Mouse (Mus musculus) CH12.LX (cell line): Measurements from ENCODE around the gene Pam. TPM values are rescaled to one million over a fixed set of nuclear protein-coding genes. Genes with fewer than 3 reads are reported as not detected.

Experiments used
- DNase-seq: peaks from one replicate; pipeline ENCODE4 v3.0.0-alpha.2; 2013; ENCODE audit errors: extremely low read depth
- H3K27ac ChIP-seq: 2 replicates; pipeline ENCODE4 v1.5.1; 2012; ENCODE audit warnings: low read depth, mild to moderate bottlenecking, control low read depth, moderate library complexity; ENCODE audit not compliant: insufficient read depth
- H3K27me3 ChIP-seq: replicated peaks from 2 replicates; pipeline ENCODE3; 2012; ENCODE audit warnings: inconsistent platforms
- H3K36me3 ChIP-seq, 2 experiments: replicated peaks in 1 of 2; 2 replicates each; pipeline versions ENCODE3 to v1.6.1; 2012; ENCODE audit warnings: inconsistent platforms in 1 of 2, low read length in 1 of 2, mild to moderate bottlenecking in 1 of 2, mixed read lengths in 1 of 2, moderate library complexity in 1 of 2; ENCODE audit not compliant: control insufficient read depth in 1 of 2, insufficient read depth in 1 of 2
- H3K4me1 ChIP-seq, 2 experiments: 2 replicates each; pipeline ENCODE4 v1.6.1; 2012; ENCODE audit warnings: inconsistent platforms in 1 of 2, moderate library complexity in 1 of 2; ENCODE audit not compliant: insufficient read depth in 2 of 2, control insufficient read depth in 1 of 2
- H3K4me2 ChIP-seq: 2 replicates; pipeline ENCODE4 v1.6.1; 2012; ENCODE audit warnings: low read depth, mild to moderate bottlenecking, control low read depth; ENCODE audit not compliant: poor library complexity, insufficient read depth, severe bottlenecking
- H3K4me3 ChIP-seq, 3 experiments: fragments of 150-350 bp in 1 of 3; sonication (generic) in 1 of 3; replicated peaks in 1 of 3; 2 replicates each; pipeline versions ENCODE3 to v1.5.1; 2011 to 2012; ENCODE audit warnings: low read depth in 2 of 3, low read length in 2 of 3, mild to moderate bottlenecking in 2 of 3, moderate library complexity in 2 of 3, control low read depth in 1 of 3, improper control_type of control experiment in 1 of 3, inconsistent platforms in 1 of 3, mixed read lengths in 1 of 3; ENCODE audit not compliant: poor library complexity in 1 of 3
- H3K79me2 ChIP-seq: replicated peaks from 2 replicates; pipeline ENCODE4 v1.6.1; 2012; ENCODE audit warnings: mild to moderate bottlenecking, moderate library complexity; ENCODE audit not compliant: control insufficient read depth, poor library complexity, insufficient read depth, severe bottlenecking; ENCODE audit errors: extremely low read depth
- H3K9ac ChIP-seq: 2 replicates; pipeline ENCODE4 v1.6.1; 2012; ENCODE audit warnings: low read depth, mild to moderate bottlenecking, control low read depth, moderate library complexity; ENCODE audit not compliant: insufficient read depth
- H3K9me3 ChIP-seq: replicated peaks from 2 replicates; pipeline ENCODE3; 2012; ENCODE audit warnings: low read length, inconsistent platforms, mixed read lengths
- BHLHE40 ChIP-seq: IDR thresholded peaks from 2 replicates; pipeline ENCODE4 v1.6.1; 2011; ENCODE audit warnings: mild to moderate bottlenecking, low read depth, low read length, improper control_type of control experiment
- CTCF ChIP-seq, 2 experiments: IDR thresholded peaks in 1 of 2; conservative IDR thresholded peaks in 1 of 2; 2 replicates each; pipeline ENCODE4 v1.5.1; 2011 to 2012; ENCODE audit warnings: low read depth in 2 of 2, low read length in 2 of 2, improper control_type of control experiment in 1 of 2, inconsistent platforms in 1 of 2, mild to moderate bottlenecking in 1 of 2, moderate library complexity in 1 of 2
- ELF1 ChIP-seq: IDR thresholded peaks from 2 replicates; pipeline ENCODE4 v1.6.1; 2014; ENCODE audit warnings: low read depth, mild to moderate bottlenecking, inconsistent platforms, low read length, improper control_type of control experiment
- ETS1 ChIP-seq: conservative IDR thresholded peaks from 2 replicates; pipeline ENCODE4 v1.6.1; 2012; ENCODE audit warnings: low read depth, mild to moderate bottlenecking, inconsistent platforms, low read length, improper control_type of control experiment, moderate library complexity
- HCFC1 ChIP-seq: IDR thresholded peaks from 2 replicates; pipeline ENCODE4 v1.6.1; 2012; ENCODE audit warnings: low read depth, mild to moderate bottlenecking, inconsistent platforms, low read length, improper control_type of control experiment
- IRF4 ChIP-seq: IDR thresholded peaks from 2 replicates; pipeline ENCODE4 v1.6.1; 2014; ENCODE audit warnings: low read depth, mild to moderate bottlenecking, inconsistent platforms, low read length, improper control_type of control experiment
- JUN ChIP-seq: IDR thresholded peaks from 2 replicates; pipeline ENCODE4 v1.6.1; 2011; ENCODE audit warnings: low read depth, mild to moderate bottlenecking, low read length, improper control_type of control experiment, moderate library complexity; ENCODE audit not compliant: insufficient read depth
- JUND ChIP-seq: conservative IDR thresholded peaks from 2 replicates; pipeline ENCODE4 v1.6.1; 2011; ENCODE audit warnings: low read depth, low read length, improper control_type of control experiment
- MAFK ChIP-seq: IDR thresholded peaks from 2 replicates; pipeline ENCODE4 v1.6.1; 2011; ENCODE audit warnings: low read length, improper control_type of control experiment; ENCODE audit not compliant: insufficient replicate concordance
- MAZ ChIP-seq: IDR thresholded peaks from 2 replicates; pipeline ENCODE4 v1.6.1; 2012; ENCODE audit warnings: low read depth, mild to moderate bottlenecking, inconsistent platforms, low read length, improper control_type of control experiment, moderate library complexity
- MXI1 ChIP-seq: IDR thresholded peaks from 2 replicates; pipeline ENCODE4 v1.6.1; 2011; ENCODE audit warnings: mild to moderate bottlenecking, low read depth, low read length, improper control_type of control experiment
- MYC ChIP-seq: IDR thresholded peaks from 2 replicates; pipeline ENCODE4 v1.6.1; 2011; ENCODE audit warnings: low read depth, mild to moderate bottlenecking, improper control_type of control experiment, low read length
- NELFE ChIP-seq: IDR thresholded peaks from 2 replicates; pipeline ENCODE4 v1.6.1; 2011; ENCODE audit warnings: low read depth, low read length, improper control_type of control experiment
- NRF1 ChIP-seq: IDR thresholded peaks from 2 replicates; pipeline ENCODE4 v1.6.1; 2014; ENCODE audit warnings: low read depth, mild to moderate bottlenecking, inconsistent platforms, low read length, improper control_type of control experiment, moderate library complexity
- PAX5 ChIP-seq: IDR thresholded peaks from 2 replicates; pipeline ENCODE4 v1.6.1; 2012; ENCODE audit warnings: low read length, inconsistent platforms, mixed read lengths
- POLR2AphosphoS2 ChIP-seq: IDR thresholded peaks from 2 replicates; pipeline ENCODE4 v1.6.1; 2011; ENCODE audit warnings: low read depth, low read length, improper control_type of control experiment
- RAD21 ChIP-seq: IDR thresholded peaks from 2 replicates; pipeline ENCODE4 v1.6.1; 2011; ENCODE audit warnings: low read depth, mild to moderate bottlenecking, low read length, improper control_type of control experiment, moderate library complexity
- RCOR1 ChIP-seq: conservative IDR thresholded peaks from 2 replicates; pipeline ENCODE4 v1.6.1; 2012; ENCODE audit warnings: low read depth, mild to moderate bottlenecking, inconsistent platforms, low read length, improper control_type of control experiment
- SIN3A ChIP-seq: IDR thresholded peaks from 2 replicates; pipeline ENCODE4 v1.6.1; 2012; ENCODE audit warnings: low read length, improper control_type of control experiment, inconsistent platforms
- SMC3 ChIP-seq: IDR thresholded peaks from 2 replicates; pipeline ENCODE4 v1.6.1; 2011; ENCODE audit warnings: low read depth, low read length, improper control_type of control experiment
- TCF12 ChIP-seq: IDR thresholded peaks from 2 replicates; pipeline ENCODE4 v1.6.1; 2014; ENCODE audit warnings: low read depth, mild to moderate bottlenecking, inconsistent platforms, low read length, improper control_type of control experiment
- ZC3H11A ChIP-seq: IDR thresholded peaks from 2 replicates; pipeline ENCODE4 v1.6.1; 2012; ENCODE audit warnings: low read depth, mild to moderate bottlenecking, inconsistent platforms, low read length, improper control_type of control experiment
- ZKSCAN1 ChIP-seq: IDR thresholded peaks from 2 replicates; pipeline ENCODE4 v1.6.1; 2012; ENCODE audit warnings: low read depth, inconsistent platforms, low read length, improper control_type of control experiment, borderline replicate concordance
- ZMIZ1 ChIP-seq: IDR thresholded peaks from 2 replicates; pipeline ENCODE4 v1.6.1; 2012; ENCODE audit warnings: low read depth, mild to moderate bottlenecking, inconsistent platforms, low read length, improper control_type of control experiment
- ZNF384 ChIP-seq: IDR thresholded peaks from 2 replicates; pipeline ENCODE4 v1.6.1; 2012; ENCODE audit warnings: low read depth, low read length, improper control_type of control experiment, inconsistent platforms
- dilution Hi-C: fragments of 300-500 bp; cut with MboI; formaldehyde crosslinking; loops from 2 replicates; pipeline ENCODE4 v1.14.3; 2020; ENCODE audit warnings: low sequenced_read_pairs; ENCODE audit not compliant: extremely low pct_unique_long_range_greater_than_20kb, extremely low pct_ligation_motif_present
- in situ Hi-C: fragments of 300-500 bp; cut with MboI; formaldehyde crosslinking; loops from 3 replicates; pipeline ENCODE4 v1.14.3; 2019; ENCODE audit warnings: low sequenced_read_pairs, low pct_ligation_motif_present, low pct_unique_long_range_greater_than_20kb, mixed read lengths
- polyA plus RNA-seq: library from polyadenylated mRNA; unstranded; fragments of >175 nt; gene quantifications from 2 replicates; pipeline ENCODE4 v1.2.1, GENCODE M21; 2012; ENCODE audit warnings: low read depth; ENCODE audit not compliant: insufficient read length
- total RNA-seq, 2 experiments: library from RNA; depleted of rRNA; stranded (reverse); fragments of 300-350 nt in 1 of 2; fragments of >200 nt in 1 of 2; gene quantifications; 2 replicates each; pipeline ENCODE4 v1.2.3; 2012 to 2014

Gene Pam
- total and polyA plus RNA-seq, 3 experiments = 0.24 TPM; not detected in 2

GRCm38 (mm10) chr1:98051039-98051438 is 44.4 kb downstream of the Pam start:
- no peak overlapping the region for H3K9ac ChIP-seq
- no peaks in the 10 kb centered on the region for H3K4me1 ChIP-seq
- peaks cover 50% of the 10 kb centered on the region for H3K9me3 ChIP-seq
- H3K27me3 ChIP-seq = no peaks in the 10 kb centered on the region
- no peak overlapping the region for H3K4me3 ChIP-seq
- H3K36me3 ChIP-seq = no peaks in the 10 kb centered on the region
- TF ChIP-seq ZMIZ1 = no peak
- TF ChIP-seq ZNF384 = no peak
- no peak for TF ChIP-seq MAFK
- TF ChIP-seq MYC = no peak
- no peak for DNase-seq
- H3K4me2 ChIP-seq = no peak overlapping the region
- H3K79me2 ChIP-seq = no peaks in the 10 kb centered on the region
- in situ Hi-C loops = no loop called here
- dilution Hi-C loops = no loop called here
- H3K27ac ChIP-seq = no peak overlapping the region

DNA sequence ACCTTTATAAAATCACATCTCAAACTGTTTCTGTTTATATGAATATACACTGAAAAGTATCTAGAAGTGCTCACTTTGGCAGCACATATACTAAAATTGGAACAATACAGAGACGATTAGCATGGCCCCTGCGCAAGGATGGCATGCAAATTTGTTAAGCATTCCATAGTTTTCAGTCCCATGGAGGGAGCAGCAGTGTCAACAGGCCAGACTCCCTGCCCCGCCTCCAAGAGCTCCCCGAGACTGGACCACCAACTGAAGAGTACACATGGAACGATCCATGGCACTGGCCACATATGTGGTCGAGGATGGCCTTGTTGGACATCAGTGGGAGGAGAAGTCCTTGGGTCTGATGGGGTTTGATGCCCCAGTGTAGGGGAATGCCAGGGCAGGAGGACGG is 45.7 kb downstream of the Pam start:
- no peaks in the 10 kb centered on the region for H3K79me2 ChIP-seq
- no peak overlapping the region for H3K27ac ChIP-seq
- H3K4me2 ChIP-seq = no peak overlapping the region
- DNase-seq = no peak
- H3K4me1 ChIP-seq = no peaks in the 10 kb centered on the region
- H3K4me3 ChIP-seq = no peak overlapping the region
- H3K9ac ChIP-seq = no peak overlapping the region
- in situ Hi-C loops (no loop called here), dilution Hi-C loops (no loop called here)
- no peaks in the 10 kb centered on the region for H3K27me3 ChIP-seq
- no peaks in the 10 kb centered on the region for H3K36me3 ChIP-seq
- TF ChIP-seq NRF1 (no peak), SIN3A (no peak), JUND (no peak), PAX5 (no peak), CTCF (conservative IDR thresholded peaks at IDR 0.05 in 1 of 2, IDR thresholded peaks at IDR 0.05 in 1 of 2; ENCODE audit: low read depth in 2 of 2, low read length in 2 of 2) (no peak), IRF4 (no peak), ZC3H11A (no peak), MYC (no peak), HCFC1 (no peak), TCF12 (no peak), JUN (no peak), MAZ (no peak)
- TF ChIP-seq, all 38 proteins: peak for 0
- H3K9me3 ChIP-seq = peaks cover 44% of the 10 kb centered on the region

GRCm38 (mm10) chr1:98048218-98048801 is 47.1 kb downstream of the Pam start:
- TF ChIP-seq NRF1 (no peak), ZKSCAN1 (no peak), POLR2AphosphoS2 (no peak), SMC3 (no peak), MXI1 (no peak), ZNF384 (no peak), MYC (no peak), NELFE (no peak), ETS1 (no peak), IRF4 (no peak), ELF1 (no peak), ZMIZ1 (no peak), RAD21 (no peak), RCOR1 (no peak), BHLHE40 (no peak)
- dilution Hi-C loops = no loop called here

More at GRCm38 (mm10) chr1:98048218-98048801, 47.1 kb downstream of the Pam start:
- in situ Hi-C loops = no loop called here
- H3K36me3 ChIP-seq = no peaks in the 10 kb centered on the region
- no peak overlapping the region for H3K9ac ChIP-seq
- no peak overlapping the region for H3K4me2 ChIP-seq
- no peaks in the 10 kb centered on the region for H3K79me2 ChIP-seq
- no peak overlapping the region for H3K4me3 ChIP-seq
- H3K27me3 ChIP-seq = no peaks in the 10 kb centered on the region
- no peak overlapping the region for H3K27ac ChIP-seq
- DNase-seq = no peak
- H3K9me3 ChIP-seq = peaks cover 33% of the 10 kb centered on the region
- no peaks in the 10 kb centered on the region for H3K4me1 ChIP-seq
